Mouse (Mus musculus): ENCODE measurements around the gene Nfia. TPM values are rescaled to one million over a fixed set of nuclear protein-coding genes. Genes with fewer than 3 reads are reported as not detected.

Gene Nfia
- total and polyA plus RNA-seq, 3 experiments = 0.96 to 25.1 (median 1.3) TPM

DNA sequence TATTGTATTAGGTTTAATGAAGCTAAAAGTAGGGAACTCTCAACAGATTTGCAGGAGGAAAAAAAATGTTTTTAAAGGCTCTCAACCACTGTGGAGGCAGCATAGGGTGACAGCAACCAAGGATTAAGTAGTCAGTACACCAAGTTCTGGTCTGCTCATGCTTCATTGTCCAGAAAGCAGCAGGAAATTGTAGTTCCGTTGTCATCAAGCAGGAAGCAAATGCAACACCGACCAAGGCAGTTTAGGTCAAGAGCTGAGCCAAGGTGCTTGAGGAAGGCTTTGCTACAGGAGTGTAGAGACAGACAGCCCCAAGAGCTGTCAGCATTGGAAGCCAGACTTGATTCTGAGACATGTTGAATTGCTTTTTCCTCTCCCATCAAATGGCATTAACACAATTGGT lies 342.4 kb downstream of the Nfia start:
- ATAC-seq (ENCODE audit: extremely low read depth, insufficient number of reproducible peaks, low FRiP score, poor library complexity, severe bottlenecking) = no peak

DNA sequence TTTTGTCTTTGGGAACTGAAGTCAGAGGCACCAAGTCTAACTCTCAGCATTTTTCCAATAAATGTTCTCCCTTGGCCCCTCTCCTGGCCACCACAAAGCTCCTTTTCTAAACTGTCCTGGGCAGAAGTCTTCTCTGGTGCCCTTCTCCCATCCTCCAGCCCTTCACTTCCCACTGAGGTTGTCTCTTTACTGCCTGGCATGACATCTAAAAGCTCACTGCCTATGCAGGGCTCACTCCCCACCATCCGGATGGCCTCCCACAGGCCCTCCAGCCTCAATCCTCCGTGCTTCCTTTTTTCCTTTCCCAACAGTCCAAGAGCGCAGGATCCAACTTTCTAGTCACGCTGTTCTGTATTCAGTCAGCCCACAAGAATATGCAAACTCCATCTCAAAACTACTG lies 342.9 kb downstream of the Nfia start:
- H3K9me3 ChIP-seq (replicated peaks) = peaks cover 21% of the 10 kb centered on the region
- H3K36me3 ChIP-seq (replicated peaks) = peaks cover 6% of the 10 kb centered on the region
- no peak for ATAC-seq (ENCODE audit: extremely low read depth, insufficient number of reproducible peaks, low FRiP score, poor library complexity, severe bottlenecking)

More for the DNA sequence above, 342.4 kb downstream of the Nfia start:
- Histone ChIP-seq H3K36me3 (replicated peaks) (peaks cover 6% of the 10 kb centered on the region), H3K4me3 (ENCODE audit: low read depth, low read length) (no peak overlapping the region), H3K4me1 (ENCODE audit: insufficient read depth, low read depth, low read length) (no peaks in the 10 kb centered on the region), H3K9me3 (replicated peaks) (peaks cover 21% of the 10 kb centered on the region), H3K27me3 (ENCODE audit: insufficient read depth, low read length) (no peaks in the 10 kb centered on the region)
- TF ChIP-seq GATA1 (IDR thresholded peaks at IDR 0.05; ENCODE audit: borderline replicate concordance, low read length) (no peak), GATA2 (IDR thresholded peaks at IDR 0.05; ENCODE audit: borderline replicate concordance, low read depth, low read length) (no peak), POLR2AphosphoS5 (IDR thresholded peaks at IDR 0.05; ENCODE audit: insufficient replicate concordance, low read depth, low read length) (no peak), CTCF (IDR thresholded peaks at IDR 0.05; ENCODE audit: low read depth, low read length) (no peak), TAL1 (conservative IDR thresholded peaks at IDR 0.05; ENCODE audit: low read depth, low read length) (no peak)
- no peak for DNase-seq (ENCODE audit: low spot score)

DNA sequence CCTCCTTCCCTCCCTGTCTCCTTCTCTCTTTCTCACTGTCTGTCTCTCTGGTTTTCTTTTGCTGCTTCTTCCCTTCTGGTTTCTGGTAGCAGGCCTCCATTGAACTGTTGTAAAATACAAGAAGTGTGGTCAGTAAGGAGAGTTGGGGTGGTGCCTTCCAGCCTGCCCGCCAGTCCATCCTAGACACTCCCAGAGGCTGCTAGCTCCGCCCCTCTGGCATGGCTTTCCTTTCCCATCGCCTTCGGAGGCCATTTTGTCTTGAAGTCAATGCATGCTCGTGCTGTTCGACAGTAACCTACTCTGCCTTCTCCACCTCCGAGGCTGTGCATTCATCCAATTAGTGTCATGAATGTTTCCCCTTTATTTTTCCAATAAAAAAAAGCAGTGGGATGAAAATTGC lies 343.5 kb downstream of the Nfia start:
- no peak for ATAC-seq (ENCODE audit: extremely low read depth, insufficient number of reproducible peaks, low FRiP score, poor library complexity, severe bottlenecking)
- Histone ChIP-seq H3K4me1 (ENCODE audit: insufficient read depth, low read depth, low read length) (no peaks in the 10 kb centered on the region), H3K4me3 (ENCODE audit: low read depth, low read length) (no peak overlapping the region), H3K36me3 (replicated peaks) (peaks cover 6% of the 10 kb centered on the region), H3K9me3 (replicated peaks) (peaks cover 21% of the 10 kb centered on the region), H3K27me3 (ENCODE audit: insufficient read depth, low read length) (no peaks in the 10 kb centered on the region)
- no peak for DNase-seq (ENCODE audit: low spot score)
- TF ChIP-seq TAL1 (conservative IDR thresholded peaks at IDR 0.05; ENCODE audit: low read depth, low read length) (no peak), POLR2AphosphoS5 (IDR thresholded peaks at IDR 0.05; ENCODE audit: insufficient replicate concordance, low read depth, low read length) (no peak), GATA1 (IDR thresholded peaks at IDR 0.05; ENCODE audit: borderline replicate concordance, low read length) (no peak), CTCF (IDR thresholded peaks at IDR 0.05; ENCODE audit: low read depth, low read length) (no peak), GATA2 (IDR thresholded peaks at IDR 0.05; ENCODE audit: borderline replicate concordance, low read depth, low read length) (no peak)

More for the DNA sequence above, 342.9 kb downstream of the Nfia start:
- Histone ChIP-seq H3K27me3 (ENCODE audit: insufficient read depth, low read length) (no peaks in the 10 kb centered on the region), H3K4me1 (ENCODE audit: insufficient read depth, low read depth, low read length) (no peaks in the 10 kb centered on the region), H3K4me3 (ENCODE audit: low read depth, low read length) (no peak overlapping the region)
- TF ChIP-seq GATA2 (IDR thresholded peaks at IDR 0.05; ENCODE audit: borderline replicate concordance, low read depth, low read length) (no peak), POLR2AphosphoS5 (IDR thresholded peaks at IDR 0.05; ENCODE audit: insufficient replicate concordance, low read depth, low read length) (no peak), TAL1 (conservative IDR thresholded peaks at IDR 0.05; ENCODE audit: low read depth, low read length) (no peak)
- DNase-seq (ENCODE audit: low spot score) = no peak

DNA sequence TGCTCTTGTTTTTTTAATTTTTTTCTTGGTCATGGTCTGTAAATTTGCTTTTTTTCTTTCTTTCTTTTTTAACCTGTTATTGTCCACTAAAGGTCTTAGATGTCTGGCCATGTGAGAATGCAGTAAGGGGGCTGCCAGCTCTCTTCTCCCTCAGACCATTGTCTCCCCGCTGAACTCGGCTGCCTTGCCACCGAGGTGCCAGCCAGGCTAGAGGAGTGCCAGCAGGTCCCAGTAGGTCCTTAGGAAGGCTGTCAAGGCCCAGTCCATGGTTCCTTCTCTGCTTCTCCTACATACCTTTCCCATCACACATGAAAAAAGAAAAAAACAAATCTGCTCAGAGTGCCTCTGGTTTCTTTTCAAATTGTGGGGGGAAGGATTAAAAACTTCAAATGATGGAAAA lies 345.6 kb downstream of the Nfia start:
- TF ChIP-seq GATA1 (IDR thresholded peaks at IDR 0.05; ENCODE audit: borderline replicate concordance, low read length) (no peak), CTCF (IDR thresholded peaks at IDR 0.05; ENCODE audit: low read depth, low read length) (no peak), TAL1 (conservative IDR thresholded peaks at IDR 0.05; ENCODE audit: low read depth, low read length) (no peak), POLR2AphosphoS5 (IDR thresholded peaks at IDR 0.05; ENCODE audit: insufficient replicate concordance, low read depth, low read length) (no peak), GATA2 (IDR thresholded peaks at IDR 0.05; ENCODE audit: borderline replicate concordance, low read depth, low read length) (no peak)
- no peak for DNase-seq (ENCODE audit: low spot score)
- peaks cover 6% of the 10 kb centered on the region for H3K36me3 ChIP-seq (replicated peaks)
- H3K4me1 ChIP-seq (ENCODE audit: insufficient read depth, low read depth, low read length) = no peaks in the 10 kb centered on the region
- no peaks in the 10 kb centered on the region for H3K27me3 ChIP-seq (ENCODE audit: insufficient read depth, low read length)
- no peak overlapping the region for H3K4me3 ChIP-seq (ENCODE audit: low read depth, low read length)
- ATAC-seq (ENCODE audit: extremely low read depth, insufficient number of reproducible peaks, low FRiP score, poor library complexity, severe bottlenecking) = no peak
- H3K9me3 ChIP-seq (replicated peaks) = peaks cover 27% of the 10 kb centered on the region

DNA sequence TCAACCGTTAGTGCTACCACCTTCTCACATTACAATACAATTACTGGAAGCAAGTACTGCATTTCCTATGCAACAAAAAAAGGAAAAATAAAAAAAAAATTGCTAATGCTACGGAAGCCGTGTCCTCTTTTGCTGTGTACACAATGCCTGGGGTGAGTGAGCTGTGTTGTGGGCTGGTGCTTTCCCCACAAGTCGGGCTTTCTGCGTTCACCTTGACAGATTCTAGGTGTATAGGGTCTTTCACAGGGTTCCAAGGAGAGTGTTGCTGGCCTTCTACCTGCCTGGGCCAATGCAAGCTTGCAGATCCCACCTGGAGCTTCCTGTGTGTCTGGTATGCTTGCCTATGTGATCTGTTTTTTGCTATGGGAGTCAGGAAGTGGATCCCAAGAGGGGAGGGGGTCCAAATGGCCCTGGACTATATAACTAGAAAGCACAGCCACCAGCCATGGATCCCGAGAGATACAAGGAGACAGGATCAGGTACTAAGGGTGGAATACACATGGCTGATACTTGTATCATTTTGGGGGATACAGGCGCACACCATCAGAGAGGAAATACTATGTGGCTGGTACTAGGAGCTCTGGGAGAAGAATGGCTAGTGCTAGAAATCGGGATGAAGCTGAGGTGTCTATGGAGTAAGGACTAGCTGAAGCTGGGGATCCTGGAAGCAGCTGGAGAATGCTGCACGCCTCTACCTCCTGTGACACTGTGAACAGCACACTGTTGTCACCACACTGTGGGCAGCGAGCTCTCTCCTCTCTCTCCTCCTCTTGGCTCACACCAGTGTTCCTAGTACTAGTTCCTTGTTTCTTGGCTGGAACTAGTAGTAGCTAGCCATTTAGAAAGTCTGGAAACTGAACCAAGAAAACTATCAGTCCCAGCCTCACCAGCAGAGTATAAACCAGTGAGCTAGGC lies 346.5 kb downstream of the Nfia start:
- peaks cover 27% of the 10 kb centered on the region for H3K9me3 ChIP-seq (replicated peaks)

GRCm38 (mm10) chr4:98119949-98120531 lies 347.5 kb downstream of the Nfia start:
- no peak for ATAC-seq (ENCODE audit: extremely low read depth, insufficient number of reproducible peaks, low FRiP score, poor library complexity, severe bottlenecking)

More for the DNA sequence above, 346.5 kb downstream of the Nfia start:
- TF ChIP-seq CTCF (IDR thresholded peaks at IDR 0.05; ENCODE audit: low read depth, low read length) (no peak), GATA2 (IDR thresholded peaks at IDR 0.05; ENCODE audit: borderline replicate concordance, low read depth, low read length) (no peak), TAL1 (conservative IDR thresholded peaks at IDR 0.05; ENCODE audit: low read depth, low read length) (no peak), GATA1 (IDR thresholded peaks at IDR 0.05; ENCODE audit: borderline replicate concordance, low read length) (no peak), POLR2AphosphoS5 (IDR thresholded peaks at IDR 0.05; ENCODE audit: insufficient replicate concordance, low read depth, low read length) (no peak)
- DNase-seq (ENCODE audit: low spot score) (no peak), ATAC-seq (ENCODE audit: extremely low read depth, insufficient number of reproducible peaks, low FRiP score, poor library complexity, severe bottlenecking) (no peak)
- Histone ChIP-seq H3K4me1 (ENCODE audit: insufficient read depth, low read depth, low read length) (no peaks in the 10 kb centered on the region), H3K4me3 (ENCODE audit: low read depth, low read length) (no peak overlapping the region), H3K27me3 (ENCODE audit: insufficient read depth, low read length) (no peaks in the 10 kb centered on the region), H3K36me3 (replicated peaks) (peaks cover 6% of the 10 kb centered on the region)

More at GRCm38 (mm10) chr4:98119949-98120531, 347.5 kb downstream of the Nfia start:
- peaks cover 4% of the 10 kb centered on the region for H3K36me3 ChIP-seq (replicated peaks)
- TF ChIP-seq GATA2 (IDR thresholded peaks at IDR 0.05; ENCODE audit: borderline replicate concordance, low read depth, low read length) (no peak), POLR2AphosphoS5 (IDR thresholded peaks at IDR 0.05; ENCODE audit: insufficient replicate concordance, low read depth, low read length) (no peak), GATA1 (IDR thresholded peaks at IDR 0.05; ENCODE audit: borderline replicate concordance, low read length) (no peak)
- H3K4me1 ChIP-seq (ENCODE audit: insufficient read depth, low read depth, low read length) = no peaks in the 10 kb centered on the region
- DNase-seq (ENCODE audit: low spot score) = no peak
- peaks cover 25% of the 10 kb centered on the region for H3K9me3 ChIP-seq (replicated peaks)
- no peaks in the 10 kb centered on the region for H3K27me3 ChIP-seq (ENCODE audit: insufficient read depth, low read length)
- no peak overlapping the region for H3K4me3 ChIP-seq (ENCODE audit: low read depth, low read length)

All from G1E (cell line).